Mouse (Mus musculus) left cerebral cortex, adult 11 months (tissue): ENCODE measurements around the gene Vac14.
A peak's percentile ranks its signal among the peaks of the same experiment; 100 is the strongest.

Experiments
- DNase-seq: peaks from one replicate; pipeline ENCODE4 v3.0.0; 2022; ENCODE audit warnings: low spot score

Gene Vac14

DNA sequence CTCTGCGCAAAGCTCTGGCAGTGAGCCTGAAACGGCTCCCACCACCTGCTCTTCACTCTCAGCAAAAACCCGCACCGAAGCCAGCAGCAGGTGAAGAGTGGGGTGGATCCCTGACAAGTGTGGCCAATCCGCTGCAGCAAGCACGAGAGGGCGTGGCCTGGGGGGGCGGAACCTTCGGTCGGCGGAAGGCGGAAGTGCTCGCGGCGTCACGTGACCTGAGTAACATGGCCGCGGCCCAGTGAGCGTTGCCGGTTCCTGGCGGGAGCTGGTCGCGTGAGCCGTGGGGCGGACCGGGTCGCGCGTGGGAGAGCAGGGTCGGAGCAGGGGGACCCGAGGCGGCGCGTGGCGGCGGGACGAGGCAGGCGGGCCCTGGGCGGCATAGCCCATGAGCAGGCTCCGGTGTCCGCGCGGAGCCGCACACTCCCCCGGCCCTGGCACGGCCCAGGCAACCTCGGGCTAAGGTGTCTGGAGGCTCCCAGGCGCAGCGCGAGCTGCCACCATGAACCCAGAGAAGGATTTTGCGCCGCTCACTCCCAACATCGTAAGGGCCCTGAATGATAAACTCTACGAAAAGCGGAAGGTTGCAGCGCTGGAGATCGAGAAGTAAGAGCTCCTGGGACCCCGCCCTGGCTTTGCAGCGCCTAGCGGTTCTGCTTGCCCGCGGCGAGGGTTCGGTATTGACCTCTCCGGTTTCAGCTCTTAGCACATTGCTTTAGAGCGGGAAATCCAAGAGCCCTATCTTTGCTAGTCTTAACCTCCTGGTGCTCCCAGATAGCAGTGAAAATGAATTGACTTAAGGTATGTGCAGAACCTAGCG, at the start of gene Vac14:
Gene Vac14, plus strand, starts transcription at position 195 of the 817 bp plus-strand sequence.
- peak; percentile 96 for DNase-seq

DNA sequence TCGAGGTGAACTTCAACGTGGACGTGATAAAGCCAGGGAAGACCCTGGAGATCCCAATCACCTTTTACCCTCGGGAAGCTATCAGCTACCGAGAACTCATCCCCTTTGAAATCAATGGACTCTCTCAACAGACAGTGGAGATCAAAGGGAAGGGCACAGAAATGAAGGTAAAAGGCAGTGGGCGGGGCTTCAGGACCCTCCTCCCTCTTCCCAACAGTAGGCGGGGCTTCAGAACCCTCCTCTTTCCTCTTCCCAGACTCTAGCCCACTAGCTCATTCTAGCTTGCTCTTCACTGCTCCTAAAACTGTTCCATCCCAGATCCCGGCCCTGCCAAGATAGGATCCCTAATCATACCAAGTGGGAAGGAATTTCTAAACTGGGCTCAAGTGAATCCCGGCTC, 25.7 kb upstream of the Vac14 start:
- DNase-seq = no peak

DNA sequence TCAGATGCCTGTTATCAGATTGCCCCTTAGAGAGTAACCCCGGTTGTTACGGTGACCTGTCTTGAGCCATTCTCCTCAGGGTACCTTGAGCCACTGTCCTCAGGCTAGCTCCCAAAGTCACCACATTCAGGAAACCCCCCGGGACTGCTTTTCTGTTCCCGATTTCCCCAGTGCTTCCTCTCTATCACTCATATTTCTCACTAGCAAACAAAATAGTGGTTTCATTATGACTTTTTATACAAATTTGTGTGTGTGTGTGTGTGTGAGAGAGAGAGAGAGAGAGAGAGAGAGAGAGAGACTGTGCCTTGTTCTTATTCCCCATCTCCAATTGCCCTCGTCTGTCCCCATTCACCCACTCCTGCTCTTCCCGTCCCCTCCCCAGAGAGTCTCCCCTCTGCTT, 24.2 kb upstream of the Vac14 start:
- DNase-seq = no peak

DNA sequence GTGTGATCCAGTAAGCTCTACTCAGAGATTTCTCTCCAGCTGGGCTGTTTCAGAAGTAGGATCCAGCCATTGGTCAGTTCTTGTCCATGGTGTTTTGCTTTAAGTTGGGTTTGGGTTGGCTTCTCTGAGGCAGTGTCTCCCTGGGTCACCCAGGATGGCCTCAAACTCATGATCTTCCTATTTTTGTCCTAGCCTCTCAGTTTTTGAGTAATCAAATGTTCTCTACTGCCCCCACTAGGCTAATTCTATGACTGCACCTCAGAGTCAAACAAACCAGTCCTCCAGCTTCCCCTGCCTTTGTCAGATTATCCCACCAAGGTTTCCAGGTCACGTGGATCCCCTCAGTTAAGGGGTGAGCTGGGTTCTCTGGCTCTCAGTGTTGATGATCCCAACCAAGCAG, 13.8 kb upstream of the Vac14 start:
- no peak for DNase-seq

DNA sequence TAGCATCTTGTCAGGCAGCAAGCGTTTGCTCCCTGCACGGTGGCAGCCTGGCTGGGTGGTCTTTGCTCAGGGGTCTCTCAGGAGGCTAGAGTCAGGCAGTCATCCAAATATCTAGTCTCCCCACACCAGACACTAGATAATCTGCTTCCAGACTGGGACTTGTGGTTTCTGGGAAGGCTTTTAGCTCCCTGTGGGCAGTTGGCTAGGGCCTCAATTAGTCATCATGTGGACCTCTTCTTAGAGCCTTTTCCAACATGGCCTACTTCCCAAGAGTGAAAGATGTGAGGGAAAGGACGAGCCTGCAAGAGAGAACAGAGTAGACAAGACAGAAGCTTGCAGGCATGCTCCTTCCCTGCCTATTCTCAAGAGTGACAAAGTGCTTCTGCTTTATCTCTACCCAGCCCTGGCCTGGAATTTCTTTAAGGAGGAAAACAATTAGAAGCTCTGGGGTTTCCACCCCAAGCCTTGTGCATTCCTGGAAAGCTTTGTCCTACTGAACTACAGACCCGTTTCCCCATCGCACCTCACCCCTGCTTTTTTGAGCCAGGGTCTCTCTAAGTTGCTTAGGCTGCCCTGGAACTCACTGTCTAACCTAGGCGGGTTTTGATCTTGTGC, 12.9 kb upstream of the Vac14 start:
- DNase-seq = no peak

DNA sequence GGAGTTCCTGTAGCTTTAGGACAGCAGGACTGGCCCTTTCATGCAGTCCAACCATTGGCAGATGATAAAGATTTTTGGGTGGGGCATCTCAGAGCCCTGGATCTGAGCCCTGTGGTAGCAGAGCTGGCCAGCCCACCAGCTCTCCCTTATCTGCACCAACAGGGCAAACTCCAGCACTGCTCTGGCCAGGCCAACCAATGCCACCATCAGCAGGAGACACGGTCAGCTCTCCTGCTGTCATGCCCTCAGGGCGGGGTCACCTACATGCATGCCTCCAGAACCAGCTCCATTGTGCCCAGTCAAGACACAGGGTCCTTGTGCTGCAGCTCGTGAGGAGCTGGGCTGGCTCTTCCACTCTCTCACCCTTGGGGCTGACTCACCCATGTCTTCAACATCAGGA, 2.7 kb upstream of the Vac14 start:
- DNase-seq = no peak

DNA sequence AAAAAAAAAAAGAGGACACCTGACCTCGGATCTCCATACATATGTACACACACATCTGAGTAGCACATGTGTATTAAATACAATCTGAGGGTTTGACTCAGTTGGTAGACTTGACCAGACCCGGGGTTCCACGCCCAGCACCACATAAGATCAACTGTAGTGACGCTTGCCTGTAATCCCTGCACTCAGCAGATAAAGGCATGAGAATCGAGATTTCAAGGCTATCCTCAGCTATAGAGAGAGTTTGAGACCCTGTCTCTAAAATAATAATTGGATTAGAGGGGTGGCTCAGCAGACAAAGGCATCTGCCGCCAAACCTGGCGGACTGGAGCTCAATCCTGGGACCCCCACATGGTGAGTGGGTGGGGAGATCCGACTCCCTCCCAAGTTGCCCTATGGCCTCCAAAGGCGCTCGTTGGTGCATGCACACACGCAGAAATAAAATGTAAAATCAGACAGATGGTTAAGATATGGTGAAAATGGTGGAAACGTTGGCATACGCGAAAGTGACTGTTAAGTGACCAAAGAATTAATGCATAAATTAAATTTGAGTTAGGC, 505 bp upstream of the Vac14 start:
- no peak for DNase-seq

DNA sequence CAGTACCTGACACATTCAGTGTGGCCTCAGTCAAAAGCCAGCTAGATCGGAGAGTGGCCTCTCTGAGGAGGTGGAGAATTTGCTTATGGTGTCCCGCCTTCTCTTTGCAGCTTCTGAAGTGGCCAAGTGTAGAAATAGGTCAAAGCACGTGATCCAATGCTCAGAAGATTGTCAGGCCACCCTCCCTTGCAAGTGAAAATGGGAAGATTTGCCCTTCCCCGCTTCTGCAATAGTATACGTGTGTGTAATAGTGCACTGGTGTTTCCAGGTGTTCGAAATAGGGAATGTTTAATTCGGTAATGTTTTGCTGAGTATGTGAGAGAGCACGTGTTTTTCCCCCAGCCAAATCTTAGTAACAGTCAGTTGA, 806 bp downstream of the Vac14 start:
- DNase-seq = no peak

DNA sequence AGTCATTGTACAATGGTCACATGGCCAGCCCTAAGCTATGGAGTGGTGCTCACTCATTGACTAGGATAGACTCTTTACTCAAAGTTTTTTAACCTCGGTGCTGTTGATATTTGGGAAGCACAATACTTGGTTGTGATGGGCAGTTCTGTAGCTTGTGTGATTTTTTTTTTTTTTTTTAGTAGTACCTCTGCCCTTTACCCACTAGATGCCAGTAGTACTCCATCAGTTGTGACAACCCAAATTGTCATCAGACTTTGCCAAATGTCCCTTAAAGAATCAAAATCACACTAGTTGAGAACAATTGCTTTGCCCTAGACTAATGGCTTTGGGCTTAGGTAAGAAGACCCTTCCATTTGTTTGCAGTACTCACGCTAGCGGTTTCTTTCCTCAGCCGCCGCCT, 1.5 kb downstream of the Vac14 start:
- no peak for DNase-seq

DNA sequence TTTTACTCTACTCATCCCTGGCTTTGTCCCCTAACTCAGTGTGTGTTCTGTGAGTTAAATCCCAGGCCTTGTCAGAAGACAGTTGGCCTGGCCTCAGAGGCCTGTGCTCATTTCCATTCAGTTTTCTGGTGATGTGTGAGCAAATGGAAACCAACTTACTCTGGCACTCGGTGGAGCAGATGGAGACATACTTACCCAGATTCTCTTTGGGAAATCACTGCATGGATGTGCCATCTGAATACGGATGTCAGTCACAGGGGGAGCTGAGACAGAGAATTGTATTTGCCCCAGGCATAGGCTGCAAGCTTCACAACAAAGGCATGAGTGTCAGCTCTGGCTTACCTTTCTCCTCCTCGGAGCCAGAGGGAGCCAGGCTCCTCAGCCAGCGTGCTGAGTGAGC, 8.0 kb downstream of the Vac14 start:
- no peak for DNase-seq

DNA sequence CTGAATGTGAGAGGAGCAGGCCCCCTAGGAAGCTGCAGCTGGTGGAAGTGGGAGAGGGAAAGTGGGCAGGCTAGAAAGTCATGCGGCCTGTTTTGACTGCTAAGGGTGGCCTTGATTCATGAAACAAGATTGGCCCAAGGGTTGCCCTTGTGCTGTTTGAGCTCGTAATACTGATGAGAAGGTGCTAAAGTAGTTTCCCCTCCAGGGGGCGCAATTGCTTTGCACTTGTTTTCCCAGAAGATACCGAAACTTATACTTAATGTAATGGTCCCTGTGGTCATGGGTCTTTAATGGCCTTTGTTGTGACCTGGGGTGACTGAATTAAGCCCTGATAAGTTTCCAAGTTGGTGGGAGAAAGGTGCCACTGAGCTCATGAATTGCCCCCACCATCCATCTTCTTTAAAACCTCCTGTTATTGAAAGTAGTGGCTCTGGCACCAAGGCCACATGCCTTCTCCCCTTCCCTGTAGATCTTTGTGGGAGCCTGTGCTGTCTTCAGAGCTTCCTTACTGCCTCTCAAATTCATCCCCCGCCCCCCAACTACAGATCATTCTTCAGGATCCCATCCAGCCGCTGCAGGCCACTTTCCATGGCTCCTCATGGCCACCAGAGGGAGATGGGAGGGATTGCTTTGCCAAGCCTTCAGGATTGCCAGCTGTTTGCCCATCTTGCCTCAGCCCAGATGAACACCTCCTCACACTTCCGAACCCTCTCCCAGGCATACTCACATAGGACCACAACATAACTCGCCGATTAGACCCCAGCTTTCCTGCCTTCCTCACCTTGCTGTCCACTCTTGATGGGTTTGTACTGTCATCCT, 11.1 kb downstream of the Vac14 start:
- no peak for DNase-seq

DNA sequence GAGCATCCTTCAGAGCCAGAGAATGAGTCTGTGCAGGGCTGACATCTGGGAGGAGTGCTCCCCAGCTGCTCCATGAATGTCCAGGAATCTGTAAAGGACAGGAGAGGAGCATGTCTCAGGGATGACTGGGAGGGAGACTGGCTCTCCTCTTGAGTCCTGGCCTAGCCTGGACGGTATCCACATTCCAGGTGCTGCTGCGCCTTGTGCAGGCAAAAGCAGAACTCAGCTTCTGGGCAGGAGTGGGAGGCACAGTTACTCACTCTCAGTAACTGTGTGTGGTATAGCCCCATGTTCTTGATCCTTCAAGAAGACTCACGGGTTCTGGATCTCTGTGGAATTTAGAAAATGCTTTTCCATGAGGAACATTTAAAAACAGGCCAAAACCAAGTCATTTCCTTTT, 11.7 kb downstream of the Vac14 start:
- no peak for DNase-seq

DNA sequence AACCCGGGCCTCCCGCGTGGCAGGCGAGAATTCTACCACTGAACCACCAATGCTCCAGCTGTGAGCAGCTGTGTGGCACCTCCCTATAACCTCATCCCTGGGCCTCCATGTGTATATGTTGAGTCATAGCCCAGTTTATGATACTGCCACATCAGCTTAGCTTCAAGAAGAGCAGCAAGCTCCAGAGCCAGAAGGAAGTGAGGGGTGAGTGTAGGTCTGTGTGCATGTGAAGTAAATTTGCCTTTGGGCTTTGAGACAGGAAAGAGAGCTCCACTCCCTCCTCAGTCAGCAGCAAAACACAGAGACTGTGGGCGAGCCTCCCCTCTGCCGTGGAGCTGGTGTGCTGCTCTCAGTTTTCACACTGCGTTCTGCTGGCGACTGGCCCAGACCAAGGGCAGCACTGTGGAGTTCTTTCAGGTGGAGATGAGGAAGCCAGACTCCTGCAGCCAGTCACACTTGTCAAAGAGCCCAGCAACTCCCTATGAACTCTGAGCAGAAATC, 12.2 kb downstream of the Vac14 start:
- DNase-seq = peak; percentile 42

DNA sequence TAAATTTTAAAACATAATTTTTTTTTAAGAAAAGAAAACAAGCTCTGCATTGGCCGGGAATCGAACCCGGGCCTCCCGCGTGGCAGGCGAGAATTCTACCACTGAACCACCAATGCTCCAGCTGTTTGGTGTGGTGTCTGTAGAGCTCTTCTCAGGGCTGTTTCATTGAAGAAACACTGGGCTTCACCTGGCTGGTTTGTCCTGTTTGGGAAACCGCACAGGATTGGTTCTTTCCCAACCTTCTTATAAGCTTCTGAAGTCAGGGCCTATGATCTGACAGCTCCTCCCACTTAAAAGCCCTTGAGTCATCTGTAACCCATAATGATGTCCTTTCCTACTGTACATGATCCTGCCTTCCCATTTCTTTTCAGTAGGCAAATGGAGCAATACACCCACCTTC, 12.8 kb downstream of the Vac14 start:
- DNase-seq = no peak

DNA sequence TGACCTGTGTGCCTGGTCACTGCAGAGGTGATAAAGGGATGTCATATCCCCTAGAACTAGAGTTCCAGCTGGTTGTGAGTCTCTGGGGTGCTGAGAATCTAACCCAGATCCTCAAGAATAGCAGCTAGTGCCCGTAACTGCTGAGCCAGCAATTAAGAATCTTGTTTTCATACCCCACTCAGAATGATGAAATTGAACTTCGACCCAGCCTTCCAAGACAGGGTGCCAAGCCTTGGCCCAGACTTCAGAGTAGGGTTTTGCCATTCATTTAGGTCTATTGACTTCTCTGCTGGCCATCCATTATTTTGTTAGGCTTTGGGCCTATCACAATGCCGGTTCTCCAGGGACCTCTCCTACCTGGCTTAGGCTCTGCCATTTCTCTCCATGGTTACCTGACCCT, 15.4 kb downstream of the Vac14 start:
- no peak for DNase-seq

DNA sequence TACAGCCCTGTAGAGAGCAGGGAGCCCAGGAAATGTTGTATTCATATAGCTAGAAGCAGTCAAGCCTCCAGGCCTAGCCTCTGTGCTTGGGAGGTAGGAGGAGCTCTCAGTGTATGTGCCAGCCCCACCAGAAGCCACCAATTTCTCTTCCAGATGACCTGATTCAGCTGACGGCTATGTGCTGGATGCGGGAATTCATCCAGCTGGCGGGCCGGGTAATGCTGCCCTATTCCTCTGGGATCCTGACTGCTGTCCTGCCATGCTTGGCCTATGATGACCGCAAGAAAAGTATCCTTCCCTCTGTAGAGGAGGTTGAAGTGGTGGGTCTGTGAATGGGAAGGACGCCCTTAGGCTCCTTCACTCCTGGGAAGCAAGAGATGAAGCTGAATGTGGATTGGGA, 17.8 kb downstream of the Vac14 start:
- no peak for DNase-seq

DNA sequence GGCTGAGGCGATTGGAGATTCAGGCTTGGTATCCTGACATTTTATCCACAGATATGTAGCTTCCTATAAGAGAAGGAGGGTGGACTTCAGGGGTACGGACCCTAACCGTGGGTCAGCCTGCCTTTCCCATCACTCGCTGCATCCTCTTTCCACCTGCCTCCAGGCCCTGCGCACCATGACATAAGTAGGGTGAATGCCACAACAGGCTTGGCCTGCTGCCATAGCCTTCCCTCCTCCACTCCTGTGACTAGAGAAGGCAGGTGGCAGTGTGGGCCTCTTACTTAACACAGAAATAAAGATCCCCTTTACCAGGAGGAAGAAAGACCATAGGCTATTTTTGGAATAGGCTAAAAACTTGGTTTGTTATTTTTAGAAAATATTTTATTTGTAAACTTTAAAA, 23.9 kb downstream of the Vac14 start:
- DNase-seq = no peak

DNA sequence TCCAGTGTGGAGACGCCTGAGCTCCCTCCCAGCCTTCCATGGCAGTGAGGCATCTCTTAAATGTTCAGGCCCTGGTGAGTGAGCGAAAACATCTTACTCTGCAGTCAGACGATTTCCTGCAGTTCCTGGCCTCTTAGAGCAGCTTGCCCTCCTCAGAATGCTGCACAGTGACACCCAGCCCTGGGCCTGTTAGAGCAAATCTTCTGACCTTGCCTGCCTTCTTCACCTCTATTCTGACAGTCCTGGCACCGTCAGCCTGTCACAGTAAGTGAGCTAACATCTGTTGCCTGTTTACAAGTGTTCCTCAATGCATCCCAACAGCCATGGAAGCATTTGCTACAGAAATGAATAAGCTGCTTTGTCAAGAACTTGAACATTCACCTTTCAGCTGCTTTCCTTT, 24.8 kb downstream of the Vac14 start:
- DNase-seq = no peak

DNA sequence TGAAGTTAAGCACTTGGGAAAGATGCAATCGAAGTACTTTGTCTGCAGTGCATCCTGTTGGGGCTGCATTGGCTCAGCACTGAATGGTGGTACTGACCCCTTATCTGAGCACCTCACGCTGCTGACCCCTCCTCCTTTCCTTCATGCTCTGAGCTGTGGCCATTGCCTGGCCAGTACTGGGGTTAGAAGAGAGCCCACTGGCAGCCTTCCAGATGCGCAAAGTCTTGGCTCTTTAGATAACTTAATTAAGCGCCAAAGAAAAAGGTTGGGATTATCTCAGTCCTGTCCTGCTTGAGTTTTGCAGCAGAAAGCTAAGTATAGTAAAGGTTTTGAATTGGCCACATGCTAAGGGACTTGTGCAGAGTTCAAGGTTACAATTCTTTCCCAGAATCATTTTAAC, 26.0 kb downstream of the Vac14 start:
- no peak for DNase-seq

DNA sequence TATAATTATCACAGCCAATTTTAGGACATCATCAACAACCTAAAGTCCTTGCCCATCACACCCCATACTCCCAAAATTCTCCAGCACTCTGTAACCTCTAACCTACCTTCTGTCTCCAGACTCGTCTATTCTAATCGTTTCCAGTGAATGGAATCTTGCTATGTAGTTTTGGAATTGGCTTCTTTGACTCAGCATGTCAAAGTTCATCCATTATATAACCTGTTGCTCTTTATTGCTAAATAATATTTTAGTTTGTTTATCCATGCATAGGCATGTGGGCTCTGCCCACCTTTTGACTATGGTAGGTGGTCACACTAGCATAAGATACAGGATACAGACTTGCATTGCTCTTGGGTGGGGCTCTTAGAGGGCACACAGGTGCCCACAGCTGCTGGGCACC, 26.5 kb downstream of the Vac14 start:
- DNase-seq = no peak

DNA sequence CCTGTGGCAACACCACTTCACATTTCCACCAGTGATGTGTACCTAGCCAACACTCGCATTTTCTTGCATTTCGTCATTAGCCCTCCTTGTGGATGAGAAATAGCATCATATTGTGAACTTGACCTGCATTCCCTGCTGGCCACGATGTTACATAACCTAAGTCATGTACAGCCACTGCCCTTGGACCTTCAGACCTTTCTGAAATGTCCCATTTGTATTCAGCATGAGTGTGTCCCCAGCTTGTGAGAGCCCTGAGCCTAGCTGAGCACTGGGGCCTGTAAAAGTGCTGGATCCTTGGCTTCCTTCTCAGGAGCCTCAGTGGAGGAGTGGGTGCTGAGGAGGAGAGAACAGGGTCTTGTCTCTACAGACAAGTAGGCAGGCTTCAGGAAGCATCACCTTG, 27.0 kb downstream of the Vac14 start:
- DNase-seq = no peak

DNA sequence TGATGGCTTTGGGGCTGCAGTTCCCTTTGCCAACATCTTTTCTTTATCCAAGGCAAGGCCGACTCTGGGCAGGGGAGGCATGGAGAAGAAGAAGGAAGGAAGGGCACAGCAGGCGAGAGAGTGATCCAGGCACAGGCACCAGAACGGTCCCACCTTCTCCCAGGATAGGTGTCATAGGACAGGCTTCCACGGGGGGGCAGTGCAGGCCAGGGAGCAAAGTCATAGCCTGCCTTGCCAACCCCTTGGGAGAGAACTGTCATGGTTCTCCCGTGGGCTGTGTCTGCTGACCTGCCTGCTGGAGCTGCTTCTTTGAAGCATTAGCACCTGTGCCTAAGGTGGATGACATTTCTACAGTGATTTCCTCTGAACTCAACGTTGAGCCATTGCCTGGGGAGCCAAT, 27.7 kb downstream of the Vac14 start:
- peak; percentile 55 for DNase-seq

DNA sequence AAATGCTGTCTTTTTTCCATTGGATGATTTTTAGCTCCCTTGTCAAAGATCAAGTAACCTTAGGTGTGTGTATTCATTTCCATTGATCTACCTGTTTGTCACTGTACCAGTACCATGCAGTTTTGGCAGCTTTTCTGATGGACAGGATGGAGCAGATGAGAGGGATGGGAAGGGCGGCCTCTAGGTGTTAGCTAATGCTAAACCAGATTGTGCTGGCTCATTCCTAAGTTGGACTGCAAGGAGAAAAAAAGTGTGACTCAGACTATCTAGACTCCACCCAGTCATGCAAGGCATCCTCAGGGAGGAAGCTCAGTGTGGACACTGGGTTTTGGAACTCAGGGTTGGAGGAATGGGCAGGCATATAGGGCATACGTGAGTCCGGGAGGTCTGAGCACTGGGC, 30.2 kb downstream of the Vac14 start:
- no peak for DNase-seq
